Mouse (Mus musculus): ENCODE results near the gene Ccdc69. TPM values are rescaled to one million over a fixed set of nuclear protein-coding genes. Genes with fewer than 3 reads are reported as not detected.

The Ccdc69 gene
- total RNA-seq, 2 experiments from 2014 or later: 14.1 to 14.4 TPM

DNA sequence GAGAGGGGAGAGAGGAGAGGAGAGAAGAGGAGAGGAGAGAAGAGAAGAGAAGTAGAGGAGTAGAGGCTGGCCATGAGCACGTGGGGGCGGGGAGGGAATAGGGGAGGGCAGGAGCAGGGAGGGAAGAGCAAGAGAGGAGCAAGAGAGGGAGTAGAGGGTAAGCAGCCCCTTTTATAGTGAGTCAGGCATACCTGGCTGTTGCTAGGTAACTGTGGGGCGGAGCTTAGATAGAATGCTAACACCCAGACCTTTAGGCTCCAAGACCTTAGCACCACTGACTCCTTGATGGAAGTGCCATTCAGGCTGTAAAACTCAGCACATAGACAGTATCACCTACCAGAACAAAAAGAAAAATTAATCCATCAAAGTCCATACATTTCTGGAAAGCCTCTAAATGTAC is 41.3 kb downstream of the Ccdc69 start:
- no peak for DNase-seq

DNA sequence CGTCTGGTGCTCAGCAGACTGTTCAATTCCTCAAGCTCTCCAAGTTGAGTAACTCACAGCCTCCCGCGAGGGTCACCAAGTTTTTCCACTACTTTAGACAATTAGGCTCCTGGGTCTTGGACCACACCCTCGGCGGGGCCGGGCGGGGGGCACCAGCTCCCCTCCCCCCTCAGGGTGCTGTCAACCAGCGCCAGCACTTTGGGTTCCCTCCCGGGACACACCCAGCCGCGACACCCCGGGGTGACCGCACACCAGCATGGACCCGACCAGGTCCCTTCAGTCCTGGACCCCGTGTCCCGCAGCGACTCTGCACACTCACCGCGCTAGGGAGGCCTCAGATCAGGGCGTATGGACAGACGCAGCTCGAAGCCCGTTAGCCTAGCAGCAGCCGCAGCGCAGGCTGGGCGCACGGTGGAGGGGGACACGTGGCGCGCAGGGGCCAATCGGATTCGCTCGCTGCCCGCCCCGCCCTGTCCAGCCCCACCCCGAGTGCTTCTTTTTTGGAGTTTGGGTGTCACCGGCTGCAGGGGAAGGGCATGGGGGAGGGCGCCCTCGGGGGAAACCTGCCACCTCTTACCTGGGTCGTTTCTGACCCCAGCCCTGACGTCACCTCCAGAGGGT is 44.8 kb downstream of the Ccdc69 start, which contains the start of gene Anxa6:
Gene Anxa6 (minus strand): TSS at position 406 of the 621 bp plus-strand sequence.
- DNase-seq: peak; percentile 88

DNA sequence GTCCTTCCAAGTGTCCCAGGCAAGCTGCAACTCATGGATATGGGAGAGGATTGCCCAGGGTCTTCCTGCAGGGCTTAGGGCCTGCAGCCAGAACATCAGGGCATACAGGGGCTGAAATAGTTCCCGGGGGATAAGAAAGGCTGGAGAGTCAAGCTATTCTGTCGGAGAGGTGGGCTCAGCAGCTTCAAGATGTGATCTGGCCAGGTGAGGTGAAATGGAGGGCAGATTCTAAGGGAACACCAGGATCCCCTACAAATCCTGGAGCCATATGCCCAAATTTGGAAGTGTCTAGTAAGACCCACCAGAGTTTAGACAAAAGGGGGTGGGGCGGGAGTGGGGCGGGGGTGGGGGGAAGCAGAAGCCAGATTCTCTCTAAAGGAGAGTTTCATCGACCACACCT is 45.6 kb downstream of the Ccdc69 start:
- DNase-seq: peak; percentile 10

GRCm38 (mm10) chr11:55031991-55032280 is 46.0 kb downstream of the Ccdc69 start:
- peak; percentile 14 for DNase-seq

GRCm38 (mm10) chr11:55031211-55031990 is 46.5 kb downstream of the Ccdc69 start:
- DNase-seq: peak; percentile 7

DNA sequence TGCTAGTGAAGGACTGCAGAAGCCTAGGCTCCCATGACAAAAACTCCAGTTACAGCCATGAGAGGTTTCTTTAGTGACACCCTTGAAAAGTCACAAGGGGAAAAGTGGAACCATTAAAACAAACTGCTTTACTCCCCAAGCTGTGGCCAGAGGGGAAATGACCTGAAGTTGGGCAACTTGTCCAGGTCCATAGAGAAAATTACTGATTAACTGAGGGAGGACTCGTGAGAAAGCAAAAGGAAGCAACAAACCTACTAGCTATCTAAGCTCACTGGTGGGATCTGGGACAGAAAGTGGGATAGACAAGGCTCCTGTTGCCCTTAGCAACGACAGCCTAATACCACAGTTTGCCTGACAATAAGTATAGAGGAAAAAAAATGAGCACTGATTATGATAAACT is 49.4 kb downstream of the Ccdc69 start:
- no peak for DNase-seq

GRCm38 (mm10) chr11:55027204-55027855 is 50.6 kb downstream of the Ccdc69 start:
- DNase-seq: no peak

GRCm38 (mm10) chr11:55025896-55026295 is 52.0 kb downstream of the Ccdc69 start:
- peak; percentile 18 for DNase-seq

- DNase-seq: no peak
Observed at GRCm38 (mm10) chr11:55023583-55023982, 54.3 kb downstream of the Ccdc69 start.

DNA sequence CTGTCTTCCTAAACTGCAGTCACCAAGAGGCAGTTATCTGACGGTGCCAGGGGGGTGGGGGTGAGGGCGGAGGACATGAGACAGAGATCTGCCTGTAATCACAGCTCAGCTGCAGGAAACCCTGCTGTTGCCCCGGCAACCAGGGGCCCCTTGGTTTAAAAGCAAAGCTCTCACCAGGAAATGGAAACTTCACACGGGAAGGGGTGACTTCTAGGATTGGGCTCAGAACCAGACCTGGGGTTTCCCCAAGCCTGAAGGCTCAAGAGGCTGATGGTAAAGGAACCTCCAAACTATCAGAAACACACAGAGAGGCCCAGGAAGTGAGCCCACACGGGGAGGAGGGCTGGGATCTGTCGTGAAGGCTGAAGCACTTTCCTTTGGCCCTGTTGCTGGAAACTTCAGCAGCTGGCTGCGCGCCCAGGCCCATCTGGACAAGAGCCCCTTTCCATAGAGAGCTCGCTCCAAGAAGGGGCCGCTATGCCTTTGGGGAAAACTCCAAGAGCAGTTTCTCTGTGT is 54.8 kb downstream of the Ccdc69 start:
- peak; percentile 94 for DNase-seq

- DNase-seq: no peak
Observed at GRCm38 (mm10) chr11:55022508-55022907, 55.4 kb downstream of the Ccdc69 start.

DNA sequence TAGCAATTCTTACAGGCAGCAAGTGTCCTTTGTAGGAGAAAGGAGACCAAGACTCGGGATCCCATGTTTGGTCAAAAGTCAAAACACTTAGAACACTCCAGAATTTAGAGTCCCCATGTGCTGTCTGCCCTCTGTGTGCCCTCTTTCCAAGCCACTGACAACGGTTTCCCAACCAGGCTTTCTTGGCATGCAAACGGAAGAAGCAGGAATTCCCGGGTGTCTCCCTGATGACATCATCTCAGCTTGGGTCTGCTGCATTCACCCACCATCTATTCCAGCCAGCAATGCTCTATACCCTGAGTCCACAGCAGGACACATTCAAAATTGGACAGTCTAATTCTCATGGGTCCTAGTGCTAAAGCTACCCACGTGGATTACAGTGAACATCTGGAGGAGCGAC is 56.1 kb downstream of the Ccdc69 start:
- no peak for DNase-seq

- DNase-seq: no peak
Observed at GRCm38 (mm10) chr11:55021458-55021857, 56.5 kb downstream of the Ccdc69 start.

DNA sequence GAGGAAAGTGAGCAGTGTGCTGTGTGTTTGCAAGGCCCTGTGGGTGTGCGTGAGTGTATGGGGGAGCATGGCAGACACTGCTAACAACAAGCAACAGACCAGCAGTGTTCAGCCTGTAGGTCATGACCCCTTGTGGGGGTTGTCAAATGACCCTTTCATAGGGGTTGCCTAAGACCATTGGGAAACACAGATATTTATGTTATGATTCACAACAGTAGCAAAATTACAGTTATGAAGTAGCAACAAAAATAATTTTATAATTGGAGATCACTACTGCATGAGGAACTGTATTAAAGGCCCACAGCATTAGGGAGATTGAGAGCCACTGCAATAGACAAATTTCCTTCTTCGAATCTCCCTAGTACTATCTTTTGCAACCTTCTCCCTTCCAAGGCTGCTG is 58.2 kb downstream of the Ccdc69 start:
- no peak for DNase-seq

- no peak for DNase-seq
Observed at GRCm38 (mm10) chr11:55018034-55018433, 59.9 kb downstream of the Ccdc69 start.

DNA sequence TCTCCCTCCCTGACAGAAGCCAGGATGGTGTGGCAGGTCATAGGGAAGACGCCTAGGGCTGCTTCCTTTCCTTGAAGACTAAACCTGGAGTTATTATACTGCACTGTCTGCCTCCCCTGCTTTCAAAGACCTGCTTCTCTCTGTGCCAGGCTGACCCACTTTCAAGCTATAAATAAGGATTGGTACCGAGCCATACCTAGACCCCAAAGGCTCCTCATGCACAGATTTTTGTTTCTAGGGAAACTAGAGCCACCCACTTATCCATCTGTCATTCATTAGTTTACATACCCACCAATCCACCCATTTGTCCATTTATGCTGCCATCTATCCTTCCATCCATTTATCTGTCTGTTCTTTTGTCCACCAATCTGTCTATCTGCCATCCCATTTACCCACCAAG is 60.7 kb downstream of the Ccdc69 start:
- no peak for DNase-seq

- no peak for DNase-seq
Observed at GRCm38 (mm10) chr11:55016758-55017157, 61.2 kb downstream of the Ccdc69 start.

- peak; percentile 68 for DNase-seq
Observed at GRCm38 (mm10) chr11:55015831-55016241, 62.1 kb downstream of the Ccdc69 start.

DNA sequence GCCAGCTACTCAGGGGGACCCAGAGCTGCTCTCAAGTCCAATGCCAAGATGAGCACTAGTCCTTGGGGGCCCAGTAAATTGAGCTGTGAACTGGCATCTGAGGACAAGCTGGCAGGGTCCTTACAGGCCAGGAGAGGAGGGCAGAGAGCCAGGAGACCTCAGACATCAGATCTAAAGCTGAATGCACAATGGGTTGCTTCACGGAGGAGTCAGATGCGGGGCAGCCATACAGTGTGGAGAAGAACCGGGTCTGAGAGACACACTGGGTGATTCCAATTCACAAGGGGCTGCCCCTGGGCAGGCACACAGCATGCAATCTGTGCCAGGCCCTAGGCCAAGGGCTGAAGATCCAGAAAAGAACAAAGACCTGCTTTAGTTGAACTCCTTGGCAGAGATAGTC is 62.7 kb downstream of the Ccdc69 start:
- DNase-seq: no peak

- no peak for DNase-seq
Observed at GRCm38 (mm10) chr11:55013802-55014201, 64.1 kb downstream of the Ccdc69 start.

- no peak for DNase-seq
Observed at GRCm38 (mm10) chr11:55012551-55013521, 65.1 kb downstream of the Ccdc69 start.

GRCm38 (mm10) chr11:55011440-55011839 is 66.5 kb downstream of the Ccdc69 start:
- no peak for DNase-seq
